Mouse (Mus musculus) heart, embryonic 10.5 days (tissue): Measurements from ENCODE around the gene Tpp2. TPM values are rescaled to one million over a fixed set of nuclear protein-coding genes. Genes with fewer than 3 reads are reported as not detected.
"Not testable (repeated sequence)": the region's sequence is repeated elsewhere in the genome, so short reads cannot be mapped to it uniquely, and the experiment has no call there.

Source experiments
- DNase-seq: peaks from one replicate; pipeline ENCODE4 v3.0.0-alpha.2; 2017; ENCODE audit warnings: low spot score
- H3K27ac ChIP-seq: fragments of 300-500 bp; sonication (generic); 2 replicates; pipeline ENCODE4 v1.5.1; 2016; ENCODE audit warnings: mild to moderate bottlenecking
- H3K27me3 ChIP-seq: fragments of 300-500 bp; sonication (generic); 2 replicates; pipeline ENCODE4 v1.6.1; 2016; ENCODE audit warnings: mild to moderate bottlenecking; ENCODE audit not compliant: poor library complexity, insufficient read depth, severe bottlenecking
- H3K36me3 ChIP-seq: fragments of 300-500 bp; sonication (generic); 2 replicates; pipeline ENCODE4 v1.6.1; 2016; ENCODE audit warnings: mild to moderate bottlenecking, moderate library complexity
- H3K4me1 ChIP-seq: fragments of 300-500 bp; sonication (generic); 2 replicates; pipeline ENCODE4 v1.6.1; 2016; ENCODE audit warnings: mild to moderate bottlenecking
- H3K4me3 ChIP-seq: fragments of 300-500 bp; sonication (generic); 2 replicates; pipeline ENCODE4 v1.5.1; 2016; ENCODE audit warnings: mild to moderate bottlenecking, moderate library complexity
- H3K9me3 ChIP-seq: fragments of 300-500 bp; sonication (generic); 2 replicates; pipeline ENCODE4 v1.6.1; 2016; ENCODE audit warnings: mild to moderate bottlenecking, moderate library complexity
- WGBS: fragments of 180-500 bp; shearing (Covaris S2); methylation state at CpG from one replicate; pipeline ENCODE4 v1.1.7; 2016; 5-methylcytosine and 5-hydroxymethylcytosine counted together
- polyA plus RNA-seq: library from polyadenylated mRNA; unstranded; fragments of >200 nt; fragmentation: Nextera tagmentation; extraction: Ambion mirVana; gene quantifications from 2 replicates; pipeline ENCODE4 v1.2.1, GENCODE M21; 2016

Gene Tpp2
- 57.6 and 63.8 TPM in 2 replicates for polyA plus RNA-seq

- Histone ChIP-seq H3K9me3 (no peaks in the 10 kb centered on the region), H3K4me1 (peaks cover 7% of the 10 kb centered on the region), H3K4me3 (peak within 1 kb of the TSS; percentile 99), H3K27me3 (no peaks in the 10 kb centered on the region), H3K27ac (peak within 1 kb of the TSS; percentile 98), H3K36me3 (no peaks in the 10 kb centered on the region)
- peak; percentile 99 for DNase-seq
- WGBS = under 1% methylated on average over 81 of the region's 81 CpGs
Measured at GRCm38 (mm10) chr1:43933488-43934415, at the start of gene Tpp2. Gene Tpp2 (plus strand): TSS chr1:43933647.

DNA sequence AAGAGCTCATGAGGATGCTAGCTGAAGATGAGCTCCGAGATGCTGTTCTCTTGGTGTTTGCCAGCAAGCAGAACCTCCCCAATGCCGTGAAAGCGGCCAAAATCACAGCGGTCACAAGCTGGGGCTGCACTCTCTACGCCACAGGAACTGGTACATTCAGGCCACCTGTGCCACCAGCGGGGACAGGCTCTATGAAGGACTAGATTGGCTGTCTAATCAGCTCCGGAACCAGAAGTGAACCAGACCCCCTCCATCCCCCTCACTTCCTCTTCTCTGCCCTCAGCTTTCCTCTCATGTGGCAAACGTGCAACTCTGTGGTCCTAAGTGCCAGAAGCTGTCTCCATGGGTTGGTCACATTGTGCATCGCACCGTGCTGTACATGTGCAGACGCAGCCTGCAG is 45.1 kb upstream of the Tpp2 start:
- H3K27me3 ChIP-seq, DNase-seq, H3K4me1 ChIP-seq, H3K27ac ChIP-seq, H3K36me3 ChIP-seq, H3K4me3 ChIP-seq, H3K9me3 ChIP-seq: not testable (repeated sequence)
- WGBS = 83% methylated on average over 11 of the region's 11 CpGs

DNA sequence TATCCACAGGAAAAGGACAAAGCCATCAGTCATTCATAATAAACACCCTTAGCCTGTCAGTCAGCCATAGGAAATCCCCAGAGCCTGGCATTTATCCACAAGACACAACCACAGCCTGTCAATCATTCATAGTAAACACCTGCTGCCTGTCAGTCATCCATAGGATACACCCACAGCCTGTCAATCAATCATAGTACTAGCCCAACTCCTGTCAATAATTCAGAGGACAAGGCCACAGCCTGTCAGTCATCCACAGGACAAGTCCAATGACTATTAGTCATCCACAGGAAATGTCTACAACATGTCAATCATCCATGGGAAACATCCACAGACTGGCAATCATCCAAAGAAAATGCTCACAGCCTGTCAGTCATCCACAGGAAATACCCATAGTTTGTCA is 37.7 kb upstream of the Tpp2 start:
- Histone ChIP-seq H3K27me3 (no peaks in the 10 kb centered on the region), H3K4me3 (no peak overlapping the region), H3K27ac (no peak overlapping the region), H3K9me3 (no peaks in the 10 kb centered on the region), H3K4me1 (no peaks in the 10 kb centered on the region), H3K36me3 (no peaks in the 10 kb centered on the region)
- no peak for DNase-seq

DNA sequence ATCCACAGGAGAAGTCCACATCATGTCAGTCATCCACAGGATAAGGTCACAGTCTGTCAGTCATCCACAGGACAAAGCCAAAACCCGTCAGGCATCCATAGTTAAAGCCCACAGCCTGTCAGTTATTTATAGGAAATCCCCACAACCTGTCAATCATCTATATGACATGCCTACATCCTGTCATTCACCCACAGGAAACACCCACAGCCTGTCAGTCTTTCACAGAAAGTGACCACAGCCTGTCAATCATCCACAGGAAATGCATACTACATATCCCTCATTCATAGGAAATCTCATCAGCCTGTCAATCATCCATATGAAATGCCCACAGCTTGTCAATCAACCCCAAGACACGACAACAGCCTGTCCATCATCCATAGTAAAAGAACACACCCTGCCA is 36.3 kb upstream of the Tpp2 start:
- DNase-seq = no peak
- H3K9me3 ChIP-seq = no peaks in the 10 kb centered on the region
- H3K27me3 ChIP-seq = no peaks in the 10 kb centered on the region
- H3K27ac ChIP-seq = no peak overlapping the region
- H3K4me1 ChIP-seq = no peaks in the 10 kb centered on the region
- no peaks in the 10 kb centered on the region for H3K36me3 ChIP-seq
- H3K4me3 ChIP-seq = no peak overlapping the region
- 77% methylated on average over 2 of the region's 2 CpGs for whole genome bisulfite sequencing

- Histone ChIP-seq H3K4me1 (no peaks in the 10 kb centered on the region), H3K27ac (no peak overlapping the region), H3K4me3 (no peak overlapping the region), H3K27me3 (no peaks in the 10 kb centered on the region), H3K36me3 (no peaks in the 10 kb centered on the region), H3K9me3 (no peaks in the 10 kb centered on the region)
- DNase-seq = no peak
- 81% methylated on average over 18 of the region's 18 CpGs for WGBS
Measured at GRCm38 (mm10) chr1:43897987-43898386, 35.5 kb upstream of the Tpp2 start.

- peak; percentile 83 for DNase-seq
- H3K36me3 ChIP-seq = no peaks in the 10 kb centered on the region
- 15% methylated on average over 18 of the region's 18 CpGs for WGBS
- no peak overlapping the region for H3K27ac ChIP-seq
- no peaks in the 10 kb centered on the region for H3K27me3 ChIP-seq
- H3K4me3 ChIP-seq = peak overlapping the region; percentile 50
- no peaks in the 10 kb centered on the region for H3K4me1 ChIP-seq
- H3K9me3 ChIP-seq = no peaks in the 10 kb centered on the region
Measured at GRCm38 (mm10) chr1:43898991-43899714, 34.3 kb upstream of the Tpp2 start.

GRCm38 (mm10) chr1:43902417-43902816 is 31.0 kb upstream of the Tpp2 start:
- H3K27ac ChIP-seq = no peak overlapping the region
- H3K4me1 ChIP-seq = no peaks in the 10 kb centered on the region
- no peaks in the 10 kb centered on the region for H3K27me3 ChIP-seq
- no peak overlapping the region for H3K4me3 ChIP-seq
- no peak for DNase-seq
- no peaks in the 10 kb centered on the region for H3K9me3 ChIP-seq
- no peaks in the 10 kb centered on the region for H3K36me3 ChIP-seq
- 74% methylated on average over 1 of the region's 1 CpGs for WGBS

GRCm38 (mm10) chr1:43902855-43903254 is 30.6 kb upstream of the Tpp2 start:
- Histone ChIP-seq H3K27me3 (no peaks in the 10 kb centered on the region), H3K4me3 (no peak overlapping the region), H3K4me1 (no peaks in the 10 kb centered on the region), H3K27ac (no peak overlapping the region), H3K9me3 (no peaks in the 10 kb centered on the region), H3K36me3 (no peaks in the 10 kb centered on the region)
- WGBS = 72% methylated on average over 4 of the region's 4 CpGs
- no peak for DNase-seq

DNA sequence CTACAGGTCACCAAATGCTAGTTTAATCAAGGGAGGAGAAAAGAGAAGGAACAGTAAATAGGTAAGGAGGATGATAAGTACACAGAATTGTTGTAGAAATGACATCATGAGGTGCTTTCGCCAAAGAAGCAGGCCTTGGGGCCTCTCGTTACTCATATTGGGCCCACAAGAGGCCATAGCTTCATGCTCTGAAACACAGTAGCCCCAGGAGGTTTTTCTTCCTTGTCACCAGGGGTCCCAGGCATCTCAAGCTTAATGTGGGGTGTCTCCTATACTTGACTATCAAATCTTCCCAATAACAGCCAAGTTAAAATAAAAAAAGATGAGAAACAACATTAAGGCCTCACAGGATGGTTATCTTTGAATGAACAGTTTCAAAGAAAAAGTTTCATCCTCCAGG is 18.0 kb upstream of the Tpp2 start:
- DNase-seq = no peak
- H3K4me3 ChIP-seq = no peak overlapping the region
- 60% methylated on average over 2 of the region's 2 CpGs for WGBS
- no peaks in the 10 kb centered on the region for H3K4me1 ChIP-seq
- H3K9me3 ChIP-seq = no peaks in the 10 kb centered on the region
- H3K27ac ChIP-seq = no peak overlapping the region
- H3K27me3 ChIP-seq = no peaks in the 10 kb centered on the region
- H3K36me3 ChIP-seq = no peaks in the 10 kb centered on the region

GRCm38 (mm10) chr1:43916854-43917253 is 16.6 kb upstream of the Tpp2 start:
- whole genome bisulfite sequencing = 50% methylated on average over 2 of the region's 2 CpGs
- no peaks in the 10 kb centered on the region for H3K27me3 ChIP-seq
- H3K27ac ChIP-seq = no peak overlapping the region
- no peak for DNase-seq
- no peaks in the 10 kb centered on the region for H3K9me3 ChIP-seq
- H3K4me1 ChIP-seq = no peaks in the 10 kb centered on the region
- H3K36me3 ChIP-seq = no peaks in the 10 kb centered on the region
- no peak overlapping the region for H3K4me3 ChIP-seq

- no peak for DNase-seq
- WGBS = 2% methylated on average over 17 of the region's 17 CpGs
Measured at GRCm38 (mm10) chr1:43934416-43934810, 966 bp downstream of the Tpp2 start.

GRCm38 (mm10) chr1:43939310-43939709 is 5.9 kb downstream of the Tpp2 start:
- Histone ChIP-seq H3K27ac (no peak overlapping the region), H3K4me3 (no peak overlapping the region), H3K9me3 (no peaks in the 10 kb centered on the region), H3K4me1 (peaks cover 7% of the 10 kb centered on the region), H3K36me3 (peaks cover 31% of the 10 kb centered on the region), H3K27me3 (no peaks in the 10 kb centered on the region)
- DNase-seq = no peak
- 96% methylated on average over 1 of the region's 1 CpGs for WGBS

More at GRCm38 (mm10) chr1:43934416-43934810, 966 bp downstream of the Tpp2 start:
- H3K27me3 ChIP-seq = no peaks in the 10 kb centered on the region
- H3K4me3 ChIP-seq = peak overlapping the region; percentile 99
- peaks cover 7% of the 10 kb centered on the region for H3K4me1 ChIP-seq
- H3K27ac ChIP-seq = peak overlapping the region; percentile 98
- H3K9me3 ChIP-seq = no peaks in the 10 kb centered on the region
- H3K36me3 ChIP-seq = no peaks in the 10 kb centered on the region

GRCm38 (mm10) chr1:43941476-43942217 is 8.2 kb downstream of the Tpp2 start:
- Histone ChIP-seq H3K9me3 (no peaks in the 10 kb centered on the region), H3K36me3 (peaks cover 36% of the 10 kb centered on the region), H3K27me3 (no peaks in the 10 kb centered on the region), H3K4me3 (no peak overlapping the region), H3K4me1 (no peaks in the 10 kb centered on the region), H3K27ac (no peak overlapping the region)
- WGBS = 91% methylated on average over 7 of the region's 7 CpGs
- no peak for DNase-seq
